Mouse (Mus musculus): ENCODE results near the gene Akr7a5. TPM values are rescaled to one million over a fixed set of nuclear protein-coding genes. Genes with fewer than 3 reads are reported as not detected.

Gene Akr7a5
- polyA plus RNA-seq, 1 experiment from 2014 or later, result 220 TPM

DNA sequence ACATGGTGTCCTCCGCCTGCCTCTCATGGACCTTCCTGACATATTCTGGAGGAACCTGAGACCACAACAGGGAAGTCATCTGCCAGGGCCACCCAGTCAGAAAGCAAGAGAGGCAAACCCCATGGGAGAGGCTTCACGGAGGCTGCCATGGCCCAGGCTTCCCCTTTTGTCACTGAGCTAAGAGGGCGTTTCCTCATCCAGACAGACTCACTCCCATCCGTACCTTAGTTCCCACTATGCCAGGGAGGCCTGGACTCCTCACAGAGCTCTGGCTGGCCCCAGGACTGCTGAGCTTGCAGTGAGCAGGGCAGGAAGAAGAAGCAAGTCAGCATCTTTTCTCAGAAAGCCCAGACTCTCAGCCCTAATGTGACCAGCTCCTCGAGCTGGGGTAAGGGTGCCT is 2.6 kb upstream of the Akr7a5 start:
- H3K9ac ChIP-seq (ENCODE audit: low read depth, low read length), result no peak overlapping the region
- H3K4me3 ChIP-seq (replicated peaks; ENCODE audit: low read depth, low read length), result no peak overlapping the region
- 0 out of 2 replicates have a peak, but pooled peaks cover 5% of the 10 kb centered on the region for H3K36me3 ChIP-seq (ENCODE audit: insufficient read depth, low read length)
- H3K27ac ChIP-seq, result no peak overlapping the region
- DNase-seq (ENCODE audit: low spot score) (no peak), ATAC-seq (replicated peaks; ENCODE audit: low FRiP score, low read depth) (no peak)
- TF ChIP-seq CTCF (IDR thresholded peaks at IDR 0.05; ENCODE audit: low read depth), result no peak
- H3K27me3 ChIP-seq (ENCODE audit: insufficient read depth, low read length), result no peaks in the 10 kb centered on the region
- H3K9me3 ChIP-seq (replicated peaks; ENCODE audit: low read length), result no peaks in the 10 kb centered on the region
- 73% methylated on average over 5 of the region's 5 CpGs for WGBS
- peaks cover 11% of the 10 kb centered on the region; the same call in 1 of the 2 replicates for H3K4me1 ChIP-seq (replicated peaks; ENCODE audit: insufficient read depth, low read length)
- H3K4me2 ChIP-seq (ENCODE audit: low read length), result no peak overlapping the region

DNA sequence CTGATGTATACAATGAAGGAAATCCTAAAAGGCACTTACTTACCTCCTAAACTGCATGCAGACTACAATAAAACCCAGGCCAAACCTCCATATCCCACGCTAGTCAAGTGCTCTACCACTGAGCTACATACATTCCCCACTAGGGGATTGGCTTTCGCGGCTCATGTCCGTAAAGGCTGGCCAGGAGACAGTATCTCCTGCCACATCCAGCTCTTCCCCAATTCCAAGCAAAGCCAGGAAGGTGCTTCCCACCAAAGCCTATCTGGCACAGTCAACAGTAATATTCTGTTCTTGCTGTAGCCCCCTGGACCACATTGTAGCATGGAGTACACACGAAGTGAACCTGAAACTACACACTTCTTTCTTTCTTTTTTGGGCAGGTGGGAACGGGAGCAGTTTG is 893 bp upstream of the Akr7a5 start:
- no peaks in the 10 kb centered on the region for H3K9me3 ChIP-seq (replicated peaks; ENCODE audit: low read length)
- peak overlapping the region; percentile 91 for H3K4me3 ChIP-seq (replicated peaks; ENCODE audit: low read depth, low read length)
- ATAC-seq (replicated peaks; ENCODE audit: low FRiP score, low read depth) (no peak), DNase-seq (ENCODE audit: low spot score) (no peak)
- no peaks in the 10 kb centered on the region for H3K27me3 ChIP-seq (ENCODE audit: insufficient read depth, low read length)
- H3K4me2 ChIP-seq (ENCODE audit: low read length), result peak overlapping the region; percentile 96
- TF ChIP-seq CTCF (IDR thresholded peaks at IDR 0.05; ENCODE audit: low read depth), result peak; percentile 20; the same call in 1 of the 2 replicates
- H3K4me1 ChIP-seq (replicated peaks; ENCODE audit: insufficient read depth, low read length), result peaks cover 11% of the 10 kb centered on the region; the same call in 1 of the 2 replicates
- peak overlapping the region; percentile 91 for H3K9ac ChIP-seq (ENCODE audit: low read depth, low read length)
- 0 out of 2 replicates have a peak, but pooled peaks cover 9% of the 10 kb centered on the region for H3K36me3 ChIP-seq (ENCODE audit: insufficient read depth, low read length)
- H3K27ac ChIP-seq, result no peak overlapping the region
- WGBS, result 22% methylated on average over 6 of the region's 6 CpGs

DNA sequence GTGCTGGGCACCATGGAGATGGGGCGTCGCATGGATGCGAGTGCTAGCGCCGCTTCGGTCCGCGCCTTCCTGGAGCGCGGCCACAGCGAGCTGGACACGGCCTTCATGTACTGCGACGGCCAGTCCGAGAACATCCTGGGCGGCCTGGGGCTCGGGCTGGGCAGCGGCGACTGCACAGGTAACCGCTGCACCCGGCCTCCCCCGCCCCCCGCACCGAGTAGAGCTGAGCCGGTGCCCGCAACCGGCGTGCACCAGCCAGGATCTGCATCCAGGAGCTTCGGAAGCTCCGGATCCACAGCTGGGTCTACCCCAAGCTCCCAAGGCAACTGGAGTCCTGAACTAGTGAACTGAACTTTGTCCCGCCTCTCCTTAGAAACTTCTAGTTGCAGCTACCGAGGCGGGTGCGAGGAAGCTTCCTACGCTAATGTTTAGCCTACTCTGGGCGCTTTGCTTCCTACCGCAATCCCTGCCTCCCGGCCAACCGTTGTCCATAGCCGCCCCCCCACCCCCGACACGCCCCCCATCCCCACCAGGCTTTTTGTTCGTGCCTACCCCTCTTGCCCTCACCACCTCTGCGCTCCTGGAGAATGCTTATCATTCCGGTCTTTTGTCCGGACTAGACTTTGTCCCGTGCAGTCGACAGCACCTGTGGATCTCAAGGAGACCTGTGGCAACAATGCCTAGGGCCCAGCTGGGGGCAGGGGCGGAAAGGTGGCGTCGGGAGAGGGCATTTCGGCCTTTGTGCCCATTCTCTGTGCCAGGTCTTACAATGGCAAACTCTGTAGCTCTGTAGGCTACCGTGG is 556 bp downstream of the Akr7a5 start:
- Histone ChIP-seq H3K36me3 (ENCODE audit: insufficient read depth, low read length) (0 out of 2 replicates have a peak, but pooled peaks cover 8% of the 10 kb centered on the region), H3K9me3 (replicated peaks; ENCODE audit: low read length) (no peaks in the 10 kb centered on the region), H3K9ac (ENCODE audit: low read depth, low read length) (peak overlapping the region; percentile 91), H3K4me3 (replicated peaks; ENCODE audit: low read depth, low read length) (peak overlapping the region; percentile 91), H3K27ac (peak overlapping the region; percentile 92), H3K27me3 (ENCODE audit: insufficient read depth, low read length) (no peaks in the 10 kb centered on the region), H3K4me2 (ENCODE audit: low read length) (peak overlapping the region; percentile 96), H3K4me1 (replicated peaks; ENCODE audit: insufficient read depth, low read length) (peaks cover 11% of the 10 kb centered on the region; the same call in 1 of the 2 replicates)
- peak; percentile 68 for ATAC-seq (replicated peaks; ENCODE audit: low FRiP score, low read depth)
- TF ChIP-seq CTCF (IDR thresholded peaks at IDR 0.05; ENCODE audit: low read depth), result no peak
- peak; percentile 53 for DNase-seq (ENCODE audit: low spot score)
- WGBS, result under 1% methylated on average over 53 of the region's 53 CpGs

DNA sequence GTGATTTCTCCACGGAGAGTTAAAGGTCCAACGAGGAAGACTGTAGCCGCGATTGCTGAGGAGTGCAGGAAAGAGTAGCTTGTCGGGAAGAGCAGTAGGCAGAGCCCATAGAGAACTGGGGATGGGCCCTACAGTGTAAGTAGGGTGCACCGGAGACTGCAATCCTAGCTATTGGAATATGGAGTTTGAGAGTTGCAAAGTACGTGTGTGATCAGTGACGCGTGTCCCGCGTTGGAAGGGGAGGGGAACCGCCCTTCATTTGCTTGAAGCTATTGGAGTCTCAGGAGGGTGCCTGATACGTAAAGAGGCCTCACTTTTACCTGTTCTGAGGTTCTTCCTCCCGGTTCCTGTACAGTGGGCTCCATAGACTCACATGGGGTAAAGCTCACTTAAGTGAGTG is 1.2 kb downstream of the Akr7a5 start:
- H3K4me3 ChIP-seq (replicated peaks; ENCODE audit: low read depth, low read length), result peak overlapping the region; percentile 91
- WGBS, result 12% methylated on average over 14 of the region's 14 CpGs
- H3K27me3 ChIP-seq (ENCODE audit: insufficient read depth, low read length), result no peaks in the 10 kb centered on the region
- no peaks in the 10 kb centered on the region for H3K9me3 ChIP-seq (replicated peaks; ENCODE audit: low read length)
- peak; percentile 8; the same call in 1 of the 2 replicates for ATAC-seq (replicated peaks; ENCODE audit: low FRiP score, low read depth)
- peak overlapping the region; percentile 91 for H3K9ac ChIP-seq (ENCODE audit: low read depth, low read length)
- 0 out of 2 replicates have a peak, but pooled peaks cover 6% of the 10 kb centered on the region for H3K36me3 ChIP-seq (ENCODE audit: insufficient read depth, low read length)
- H3K27ac ChIP-seq, result peak overlapping the region; percentile 65
- no peak for TF ChIP-seq CTCF (IDR thresholded peaks at IDR 0.05; ENCODE audit: low read depth)
- H3K4me2 ChIP-seq (ENCODE audit: low read length), result peak overlapping the region; percentile 96
- H3K4me1 ChIP-seq (replicated peaks; ENCODE audit: insufficient read depth, low read length), result peaks cover 11% of the 10 kb centered on the region; the same call in 1 of the 2 replicates
- DNase-seq (ENCODE audit: low spot score), result peak; percentile 26

DNA sequence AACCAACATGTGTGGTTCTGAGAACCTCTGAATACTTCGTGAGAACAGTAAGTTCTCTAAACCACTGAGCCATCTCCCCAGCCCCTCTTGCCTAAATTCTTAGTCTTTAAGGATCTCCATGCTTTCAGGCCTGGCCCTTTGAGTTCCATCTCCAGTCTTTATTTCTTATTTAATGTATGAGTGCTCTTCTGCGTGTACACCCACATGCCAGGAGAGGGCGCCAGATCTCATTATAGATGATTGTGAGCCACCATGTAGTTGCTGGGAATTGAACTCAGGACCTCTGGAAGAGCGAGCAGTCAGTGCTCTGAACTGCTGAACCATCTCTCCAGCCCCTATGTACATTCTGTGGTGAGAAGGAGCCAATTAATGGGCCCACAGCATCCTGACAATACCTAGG is 2.1 kb downstream of the Akr7a5 start:
- Histone ChIP-seq H3K4me1 (replicated peaks; ENCODE audit: insufficient read depth, low read length) (peaks cover 11% of the 10 kb centered on the region; the same call in 1 of the 2 replicates), H3K27me3 (ENCODE audit: insufficient read depth, low read length) (no peaks in the 10 kb centered on the region), H3K4me3 (replicated peaks; ENCODE audit: low read depth, low read length) (no peak overlapping the region), H3K4me2 (ENCODE audit: low read length) (0 out of 2 replicates have a peak overlapping the region, but pooled peaks have one; percentile 96), H3K27ac (no peak overlapping the region), H3K9me3 (replicated peaks; ENCODE audit: low read length) (no peaks in the 10 kb centered on the region), H3K9ac (ENCODE audit: low read depth, low read length) (no peak overlapping the region), H3K36me3 (ENCODE audit: insufficient read depth, low read length) (0 out of 2 replicates have a peak, but pooled peaks cover 13% of the 10 kb centered on the region)
- WGBS, result 69% methylated on average over 4 of the region's 4 CpGs
- peak; percentile 73 for TF ChIP-seq CTCF (IDR thresholded peaks at IDR 0.05; ENCODE audit: low read depth)
- peak; percentile 71 for DNase-seq (ENCODE audit: low spot score)
- ATAC-seq (replicated peaks; ENCODE audit: low FRiP score, low read depth), result no peak

DNA sequence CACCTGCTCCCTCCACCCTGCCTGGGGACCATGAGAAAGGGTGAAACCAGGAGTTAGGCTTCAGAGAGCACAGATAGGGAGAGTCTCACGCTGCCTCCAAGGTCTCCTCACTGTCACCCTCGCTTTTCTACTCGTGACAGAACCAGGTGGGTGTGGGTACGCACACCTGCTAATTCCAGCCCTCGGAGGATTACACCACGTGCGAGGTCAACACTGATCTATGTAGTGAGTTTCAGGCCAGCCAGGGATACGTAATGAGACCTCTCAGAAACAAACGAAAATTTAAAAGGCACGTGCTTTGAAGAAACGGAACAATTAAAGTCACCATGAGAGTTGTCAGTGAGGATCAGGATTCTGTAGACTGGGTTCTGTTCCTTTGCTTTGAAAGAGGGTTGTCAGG is 7.9 kb downstream of the Akr7a5 start:
- DNase-seq (ENCODE audit: low spot score) (no peak), ATAC-seq (replicated peaks; ENCODE audit: low FRiP score, low read depth) (no peak)
- Histone ChIP-seq H3K27me3 (ENCODE audit: insufficient read depth, low read length) (no peaks in the 10 kb centered on the region), H3K9me3 (replicated peaks; ENCODE audit: low read length) (no peaks in the 10 kb centered on the region), H3K27ac (no peak overlapping the region), H3K4me1 (replicated peaks; ENCODE audit: insufficient read depth, low read length) (no peaks in the 10 kb centered on the region), H3K9ac (ENCODE audit: low read depth, low read length) (no peak overlapping the region), H3K4me3 (replicated peaks; ENCODE audit: low read depth, low read length) (no peak overlapping the region), H3K4me2 (ENCODE audit: low read length) (no peak overlapping the region), H3K36me3 (ENCODE audit: insufficient read depth, low read length) (0 out of 2 replicates have a peak, but pooled peaks cover 13% of the 10 kb centered on the region)
- WGBS, result 90% methylated on average over 11 of the region's 11 CpGs
- no peak for TF ChIP-seq CTCF (IDR thresholded peaks at IDR 0.05; ENCODE audit: low read depth)

Measured in kidney, postnatal 0 days (tissue).